Mouse (Mus musculus) stomach, embryonic 15.5 days (tissue): ENCODE results near the gene Gm1123. TPM values are rescaled to one million over a fixed set of nuclear protein-coding genes. Genes with fewer than 3 reads are reported as not detected.

Experiments
- ATAC-seq: fragments of 200-750 bp; cut with Nextera tagmentation; 2 replicates; pipeline ENCODE4 v1.8.0; 2017; ENCODE audit warnings: low read depth, moderate number of reproducible peaks, moderate TSS enrichment; ENCODE audit not compliant: insufficient read depth, low FRiP score
- H3K27ac ChIP-seq: fragments of 300-500 bp; sonication (generic); 2 replicates; pipeline ENCODE4 v1.5.1; 2015; ENCODE audit warnings: mild to moderate bottlenecking, inconsistent platforms
- H3K27me3 ChIP-seq: fragments of 300-500 bp; sonication (generic); replicated peaks from 2 replicates; pipeline ENCODE4 v1.6.1; 2015; ENCODE audit warnings: inconsistent platforms
- H3K36me3 ChIP-seq: fragments of 300-500 bp; sonication (generic); 2 replicates; pipeline ENCODE4 v1.6.1; 2015; ENCODE audit warnings: inconsistent platforms
- H3K4me1 ChIP-seq: fragments of 300-500 bp; sonication (generic); 2 replicates; pipeline ENCODE4 v1.6.1; 2015; ENCODE audit warnings: inconsistent platforms
- H3K4me2 ChIP-seq: fragments of 300-500 bp; sonication (generic); 2 replicates; pipeline ENCODE4 v1.6.1; 2015; ENCODE audit warnings: mild to moderate bottlenecking, inconsistent platforms
- H3K4me3 ChIP-seq: fragments of 300-500 bp; sonication (generic); replicated peaks from 2 replicates; pipeline ENCODE4 v1.5.1; 2015; ENCODE audit warnings: inconsistent platforms
- H3K9ac ChIP-seq: fragments of 300-500 bp; sonication (generic); 2 replicates; pipeline ENCODE4 v1.6.1; 2015; ENCODE audit warnings: inconsistent platforms
- H3K9me3 ChIP-seq: fragments of 300-500 bp; sonication (generic); 2 replicates; pipeline ENCODE4 v1.6.1; 2016; ENCODE audit warnings: inconsistent platforms
- WGBS: fragments of 180-500 bp; shearing (Covaris S2); methylation state at CpG from one replicate; pipeline ENCODE4 v1.1.7; 2015; 5-methylcytosine and 5-hydroxymethylcytosine counted together
- polyA plus RNA-seq: library from polyadenylated mRNA; unstranded; fragments of >200 nt; fragmentation: Nextera tagmentation; extraction: Ambion mirVana; gene quantifications from 2 replicates; pipeline ENCODE4 v1.2.1, GENCODE M21; 2015

The Gm1123 gene
- polyA plus RNA-seq, 1 experiment from 2014 or later: 2.9 TPM

- H3K9me3 ChIP-seq: no peaks in the 10 kb centered on the region
- ATAC-seq: no peak
- H3K4me3 ChIP-seq: no peak overlapping the region
- H3K4me2 ChIP-seq: no peak overlapping the region
- H3K36me3 ChIP-seq: peaks cover 3% of the 10 kb centered on the region; the same call in 1 of the 2 replicates
- H3K27ac ChIP-seq: no peak overlapping the region
- 86% methylated on average over 4 of the region's 4 CpGs for WGBS
- no peaks in the 10 kb centered on the region for H3K4me1 ChIP-seq
- no peaks in the 10 kb centered on the region for H3K27me3 ChIP-seq
- H3K9ac ChIP-seq: no peak overlapping the region
These were observed 41.4 kb downstream of the Gm1123 start for GRCm38 (mm10) chr9:98994103-98994502.

GRCm38 (mm10) chr9:98987131-98987530, 48.4 kb downstream of the Gm1123 start:
- 42% methylated on average over 9 of the region's 9 CpGs for WGBS
- no peak for ATAC-seq
- no peak overlapping the region for H3K9ac ChIP-seq

DNA sequence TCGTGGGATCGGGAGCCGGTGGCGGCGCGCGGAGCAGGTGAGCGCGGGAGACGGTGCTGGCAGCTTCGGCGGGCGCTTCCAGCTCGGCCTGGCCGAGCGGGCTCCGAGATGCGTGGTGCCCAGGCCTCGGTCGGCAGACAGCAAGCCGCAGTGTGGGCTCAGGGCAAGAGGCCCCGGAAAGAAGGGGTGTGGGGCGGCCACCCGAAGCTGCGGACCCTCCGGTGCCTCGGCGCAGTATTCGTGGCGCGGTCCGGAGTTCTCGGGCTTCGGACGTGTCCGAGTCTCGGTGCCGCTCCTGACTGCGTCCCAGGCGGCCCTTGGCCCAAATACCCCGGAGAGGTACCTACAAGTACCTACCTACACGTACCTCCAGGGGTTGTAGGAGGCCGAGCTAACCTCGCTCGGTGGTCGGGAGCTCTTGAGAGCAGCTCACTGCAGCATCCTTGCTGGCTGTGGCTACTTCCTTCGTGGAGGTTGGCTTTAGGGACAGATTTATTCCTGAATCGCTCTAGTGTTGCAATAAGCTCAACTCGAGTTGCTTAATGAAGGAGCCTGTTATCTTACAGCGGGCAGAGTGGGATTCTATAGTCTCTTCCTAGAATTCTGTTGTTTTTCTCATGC, 48.9 kb downstream of the Gm1123 start:
- H3K4me1 ChIP-seq: peaks cover 8% of the 10 kb centered on the region; the same call in 1 of the 2 replicates
- H3K27me3 ChIP-seq: 0 out of 2 replicates have a peak, but pooled peaks cover 4% of the 10 kb centered on the region
- peak overlapping the region; percentile 92 for H3K4me2 ChIP-seq
- H3K9me3 ChIP-seq: no peaks in the 10 kb centered on the region
- peak overlapping the region; percentile 50 for H3K9ac ChIP-seq
- peak; percentile 37 for ATAC-seq
- no peaks in the 10 kb centered on the region for H3K36me3 ChIP-seq
- WGBS: under 1% methylated on average over 50 of the region's 50 CpGs
- no peak overlapping the region for H3K27ac ChIP-seq
- peak overlapping the region; percentile 88 for H3K4me3 ChIP-seq

More at GRCm38 (mm10) chr9:98987131-98987530, 48.4 kb downstream of the Gm1123 start:
- peaks cover 8% of the 10 kb centered on the region; the same call in 1 of the 2 replicates for H3K4me1 ChIP-seq
- H3K4me3 ChIP-seq: peak overlapping the region; percentile 88
- H3K4me2 ChIP-seq: peak overlapping the region; percentile 92
- no peak overlapping the region for H3K27ac ChIP-seq
- H3K27me3 ChIP-seq: 0 out of 2 replicates have a peak, but pooled peaks cover 4% of the 10 kb centered on the region
- no peaks in the 10 kb centered on the region for H3K9me3 ChIP-seq
- H3K36me3 ChIP-seq: no peaks in the 10 kb centered on the region

GRCm38 (mm10) chr9:98985800-98986475, 49.6 kb downstream of the Gm1123 start, which contains the start of gene Faim:
Gene Faim (plus strand): TSS chr9:98986373.
- H3K4me2 ChIP-seq: peak within 1 kb of the TSS; percentile 92
- H3K36me3 ChIP-seq: no peaks in the 10 kb centered on the region
- H3K4me1 ChIP-seq: peaks cover 8% of the 10 kb centered on the region; the same call in 1 of the 2 replicates
- peak within 1 kb of the TSS; percentile 60 for H3K9ac ChIP-seq
- H3K27ac ChIP-seq: no peak within 1 kb of the TSS
- ATAC-seq: peak; percentile 99
- peak within 1 kb of the TSS; percentile 88 for H3K4me3 ChIP-seq
- no peaks in the 10 kb centered on the region for H3K9me3 ChIP-seq
- 1% methylated on average over 44 of the region's 45 CpGs for WGBS
- 0 out of 2 replicates have a peak, but pooled peaks cover 4% of the 10 kb centered on the region for H3K27me3 ChIP-seq

GRCm38 (mm10) chr9:98979431-98980416, 55.8 kb downstream of the Gm1123 start:
- Histone ChIP-seq H3K4me2 (peak overlapping the region; percentile 45), H3K4me3 (0 out of 2 replicates have a peak overlapping the region, but pooled peaks have one; percentile 20), H3K4me1 (peaks cover 3% of the 10 kb centered on the region; the same call in 1 of the 2 replicates), H3K27me3 (peaks cover 29% of the 10 kb centered on the region), H3K27ac (no peak overlapping the region), H3K9ac (no peak overlapping the region), H3K36me3 (no peaks in the 10 kb centered on the region), H3K9me3 (no peaks in the 10 kb centered on the region)
- 5% methylated on average over 29 of the region's 29 CpGs for WGBS
- no peak for ATAC-seq

DNA sequence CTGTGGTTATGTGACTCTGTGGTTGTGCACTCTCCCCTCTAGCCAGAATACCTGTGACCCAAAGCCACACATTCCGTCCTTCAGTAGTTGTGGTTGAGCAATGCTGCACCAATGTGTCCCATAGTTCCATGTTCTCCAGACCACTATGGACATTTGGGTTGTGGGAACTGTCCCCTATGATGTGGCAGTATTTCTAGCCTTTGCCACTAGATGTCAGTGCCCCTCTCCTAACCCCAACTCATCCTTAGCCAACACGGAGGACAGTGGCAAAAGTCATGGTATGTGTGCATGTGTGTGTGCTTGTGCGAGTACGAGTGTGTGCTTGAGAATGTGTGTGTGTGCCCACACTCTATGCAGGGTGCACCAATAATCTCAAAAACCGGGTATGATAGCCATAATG, 59.0 kb downstream of the Gm1123 start:
- H3K4me2 ChIP-seq: no peak overlapping the region
- no peaks in the 10 kb centered on the region for H3K36me3 ChIP-seq
- H3K4me3 ChIP-seq: no peak overlapping the region
- H3K9me3 ChIP-seq: no peaks in the 10 kb centered on the region
- no peak overlapping the region for H3K9ac ChIP-seq
- peaks cover 12% of the 10 kb centered on the region for H3K4me1 ChIP-seq
- WGBS: 40% methylated on average over 5 of the region's 5 CpGs
- H3K27ac ChIP-seq: no peak overlapping the region
- H3K27me3 ChIP-seq: peaks cover 52% of the 10 kb centered on the region
- no peak for ATAC-seq

GRCm38 (mm10) chr9:98976081-98976480, 59.4 kb downstream of the Gm1123 start:
- H3K9me3 ChIP-seq: no peaks in the 10 kb centered on the region
- H3K4me2 ChIP-seq: no peak overlapping the region
- H3K27ac ChIP-seq: no peak overlapping the region
- WGBS: 93% methylated on average over 1 of the region's 1 CpGs
- no peak for ATAC-seq
- H3K36me3 ChIP-seq: no peaks in the 10 kb centered on the region
- no peak overlapping the region for H3K4me3 ChIP-seq
- H3K27me3 ChIP-seq: peaks cover 57% of the 10 kb centered on the region
- H3K4me1 ChIP-seq: peaks cover 12% of the 10 kb centered on the region
- H3K9ac ChIP-seq: no peak overlapping the region

- H3K27me3 ChIP-seq: peaks cover 68% of the 10 kb centered on the region
- no peak for ATAC-seq
These were observed 60.6 kb downstream of the Gm1123 start for GRCm38 (mm10) chr9:98974898-98975297.

DNA sequence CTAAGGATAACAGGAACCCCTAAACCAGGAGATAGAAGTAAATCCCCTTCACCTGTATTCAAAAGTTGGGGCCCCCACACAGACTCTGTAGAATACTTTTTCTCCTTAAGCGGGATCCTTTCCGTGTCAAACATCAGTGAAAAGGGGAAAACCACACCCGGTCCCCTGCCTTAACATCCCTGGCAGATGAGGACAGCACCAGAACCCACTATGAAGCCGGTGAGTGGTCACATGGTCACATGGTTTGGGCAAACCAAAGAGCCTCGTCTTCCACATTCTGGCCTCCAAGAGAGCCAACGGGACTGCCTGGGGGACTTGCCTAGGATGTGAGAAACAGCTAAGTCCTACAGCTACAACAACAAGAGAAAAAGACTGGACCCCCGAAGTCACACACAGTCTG, 62.0 kb downstream of the Gm1123 start:
- H3K4me2 ChIP-seq: peak overlapping the region; percentile 56
- H3K27ac ChIP-seq: no peak overlapping the region
- no peaks in the 10 kb centered on the region for H3K36me3 ChIP-seq
- no peaks in the 10 kb centered on the region for H3K9me3 ChIP-seq
- no peak overlapping the region for H3K9ac ChIP-seq
- no peak for ATAC-seq
- peak overlapping the region; percentile 33; the same call in 1 of the 2 replicates for H3K4me3 ChIP-seq
- WGBS: 9% methylated on average over 7 of the region's 7 CpGs
- peaks cover 9% of the 10 kb centered on the region; the same call in 1 of the 2 replicates for H3K4me1 ChIP-seq
- peaks cover 79% of the 10 kb centered on the region for H3K27me3 ChIP-seq

More at GRCm38 (mm10) chr9:98974898-98975297, 60.6 kb downstream of the Gm1123 start:
- Histone ChIP-seq H3K9ac (no peak overlapping the region), H3K4me2 (no peak overlapping the region), H3K4me1 (peaks cover 11% of the 10 kb centered on the region), H3K27ac (no peak overlapping the region), H3K9me3 (no peaks in the 10 kb centered on the region), H3K4me3 (no peak overlapping the region), H3K36me3 (no peaks in the 10 kb centered on the region)
- 30% methylated on average over 2 of the region's 2 CpGs for WGBS

- H3K9ac ChIP-seq: no peak overlapping the region
- no peaks in the 10 kb centered on the region for H3K36me3 ChIP-seq
- ATAC-seq: no peak
- H3K4me1 ChIP-seq: peaks cover 9% of the 10 kb centered on the region; the same call in 1 of the 2 replicates
- no peaks in the 10 kb centered on the region for H3K9me3 ChIP-seq
- peaks cover 79% of the 10 kb centered on the region for H3K27me3 ChIP-seq
- WGBS: under 1% methylated on average over 40 of the region's 40 CpGs
- H3K4me2 ChIP-seq: peak overlapping the region; percentile 56
- H3K27ac ChIP-seq: no peak overlapping the region
- H3K4me3 ChIP-seq: peak overlapping the region; percentile 33
These were observed 62.4 kb downstream of the Gm1123 start for GRCm38 (mm10) chr9:98973101-98973521.

- H3K36me3 ChIP-seq: no peaks in the 10 kb centered on the region
- H3K9me3 ChIP-seq: no peaks in the 10 kb centered on the region
- no peaks in the 10 kb centered on the region; the same call in 1 of the 2 replicates for H3K4me1 ChIP-seq
- H3K9ac ChIP-seq: no peak overlapping the region
- WGBS: 2% methylated on average over 18 of the region's 18 CpGs
- peaks cover 79% of the 10 kb centered on the region for H3K27me3 ChIP-seq
- no peak overlapping the region for H3K4me3 ChIP-seq
- no peak overlapping the region for H3K4me2 ChIP-seq
- no peak for ATAC-seq
- no peak overlapping the region for H3K27ac ChIP-seq
These were observed 70.4 kb downstream of the Gm1123 start for GRCm38 (mm10) chr9:98965084-98965483.
